Mouse (Mus musculus) ES-E14 (cell line): ENCODE data around the gene Wdfy2. TPM values are rescaled to one million over a fixed set of nuclear protein-coding genes. Genes with fewer than 3 reads are reported as not detected.

Experiments
- DNase-seq: peaks from one replicate; pipeline ENCODE4 v3.0.0-alpha.2; 2013; ENCODE audit warnings: low read depth, low spot score
- H3K27ac ChIP-seq: 2 replicates; pipeline ENCODE4 v1.5.1; 2012; ENCODE audit warnings: low read depth, mild to moderate bottlenecking, low read length, moderate library complexity, mixed read lengths; ENCODE audit not compliant: poor library complexity, insufficient read depth, severe bottlenecking
- H3K36me3 ChIP-seq: 2 replicates; pipeline ENCODE4 v1.6.1; 2012; ENCODE audit warnings: mild to moderate bottlenecking, low read length, moderate library complexity, mixed read lengths; ENCODE audit not compliant: control insufficient read depth, poor library complexity, insufficient read depth, severe bottlenecking
- H3K4me1 ChIP-seq, 2 experiments: fragments of 150-350 bp in 1 of 2; sonication (generic) in 1 of 2; 2 replicates each; pipeline ENCODE4 v1.6.1; 2012; ENCODE audit warnings: low read length in 2 of 2, mild to moderate bottlenecking in 1 of 2, mixed read lengths in 1 of 2; ENCODE audit not compliant: control insufficient read depth in 2 of 2, insufficient read depth in 2 of 2, poor library complexity in 1 of 2
- H3K4me3 ChIP-seq, 2 experiments: fragments of 150-350 bp in 1 of 2; sonication (generic) in 1 of 2; 2 replicates each; pipeline ENCODE4 v1.5.1; 2012; ENCODE audit warnings: low read length in 2 of 2, low read depth in 1 of 2, mild to moderate bottlenecking in 1 of 2, mixed read lengths in 1 of 2; ENCODE audit not compliant: insufficient read depth in 1 of 2, poor library complexity in 1 of 2, severe bottlenecking in 1 of 2
- H3K9ac ChIP-seq: 2 replicates; pipeline ENCODE4 v1.6.1; 2012; ENCODE audit warnings: low read depth, mild to moderate bottlenecking, low read length, mixed read lengths; ENCODE audit not compliant: poor library complexity, insufficient read depth, severe bottlenecking
- H3K9me3 ChIP-seq: fragments of 150-350 bp; sonication (generic); 2 replicates; pipeline ENCODE4 v1.6.1; 2012; ENCODE audit warnings: low read depth, mild to moderate bottlenecking, low read length; ENCODE audit not compliant: control insufficient read depth, insufficient read depth
- CHD2 ChIP-seq: IDR thresholded peaks from 2 replicates; pipeline ENCODE4 v1.6.1; 2014; ENCODE audit warnings: mild to moderate bottlenecking, low read depth, low read length, inconsistent platforms
- HCFC1 ChIP-seq: IDR thresholded peaks from 2 replicates; pipeline ENCODE4 v1.6.1; 2012; ENCODE audit warnings: low read length, inconsistent platforms, borderline replicate concordance; ENCODE audit not compliant: insufficient read depth
- MAFK ChIP-seq: IDR thresholded peaks from 2 replicates; pipeline ENCODE4 v1.6.1; 2014; ENCODE audit warnings: mild to moderate bottlenecking, low read depth, low read length, inconsistent platforms; ENCODE audit not compliant: insufficient read depth
- ZC3H11A ChIP-seq: IDR thresholded peaks from 2 replicates; pipeline ENCODE4 v1.6.1; 2012; ENCODE audit warnings: low read depth, mild to moderate bottlenecking, inconsistent platforms, low read length, borderline replicate concordance
- ZNF384 ChIP-seq: IDR thresholded peaks from 2 replicates; pipeline ENCODE4 v1.6.1; 2012; ENCODE audit warnings: low read depth, low read length, inconsistent platforms
- in situ Hi-C, 2 experiments: fragments of 600-800 bp; cut with MboI; formaldehyde crosslinking; loops; one replicate each; pipeline ENCODE4 v1.15.1; 2025; ENCODE audit warnings: low sequenced_read_pairs in 2 of 2, inconsistent platforms in 1 of 2; ENCODE audit not compliant: unreplicated experiment in 2 of 2
- total RNA-seq: library from RNA; depleted of rRNA; stranded (reverse); fragments of 300-350 nt; gene quantifications from 2 replicates; pipeline ENCODE4 v1.2.3, GENCODE M21; 2012

The Wdfy2 gene
- total RNA-seq, 1 experiment, result 7.0 TPM

- Histone ChIP-seq H3K4me1 (peaks cover 0 to 4% of the 10 kb centered on the region in 2 experiments; a peak in 2 of 4 replicates), H3K27ac (no peak overlapping the region), H3K9ac (no peak overlapping the region), H3K9me3 (no peaks in the 10 kb centered on the region), H3K4me3 (no peak overlapping the region), H3K36me3 (no peaks in the 10 kb centered on the region)
- no peak for DNase-seq
- TF ChIP-seq CHD2 (no peak), HCFC1 (no peak), MAFK (no peak), ZC3H11A (no peak), ZNF384 (no peak)
- in situ Hi-C loops, result no loop called here
Measured at GRCm38 (mm10) chr14:62878076-62878475, 40.6 kb downstream of the Wdfy2 start.

GRCm38 (mm10) chr14:62878634-62879430 lies 41.4 kb downstream of the Wdfy2 start:
- TF ChIP-seq ZNF384 (no peak), CHD2 (no peak), MAFK (no peak), ZC3H11A (no peak), HCFC1 (no peak)
- Histone ChIP-seq H3K36me3 (no peaks in the 10 kb centered on the region), H3K4me3 (no peak overlapping the region), H3K9ac (no peak overlapping the region), H3K4me1 (peaks cover 0 to 4% of the 10 kb centered on the region in 2 experiments; a peak in 2 of 4 replicates), H3K9me3 (no peaks in the 10 kb centered on the region), H3K27ac (no peak overlapping the region)
- no peak for DNase-seq
- in situ Hi-C loops, result no loop called here

GRCm38 (mm10) chr14:62879497-62879896 lies 42.0 kb downstream of the Wdfy2 start:
- H3K36me3 ChIP-seq, result no peaks in the 10 kb centered on the region
- H3K27ac ChIP-seq, result no peak overlapping the region
- in situ Hi-C loops, result no loop called here
- peak overlapping the region; percentile 46; the same call in 1 of the 2 replicates for H3K9ac ChIP-seq
- no peaks in the 10 kb centered on the region for H3K9me3 ChIP-seq
- peaks cover 0 to 4% of the 10 kb centered on the region in 2 experiments; a peak in 2 of 4 replicates for H3K4me1 ChIP-seq
- no peak overlapping the region for H3K4me3 ChIP-seq
- no peak for DNase-seq
- TF ChIP-seq CHD2 (no peak), ZNF384 (no peak), HCFC1 (no peak), MAFK (peak; percentile 63), ZC3H11A (no peak)

- TF ChIP-seq ZNF384 (peak; percentile 41; the same call in 1 of the 2 replicates), MAFK (no peak)
- no peak for DNase-seq
- Histone ChIP-seq H3K4me3 (no peak overlapping the region), H3K36me3 (no peaks in the 10 kb centered on the region), H3K4me1 (peaks cover 0 to 4% of the 10 kb centered on the region in 2 experiments; a peak in 2 of 4 replicates), H3K9ac (no peak overlapping the region), H3K9me3 (no peaks in the 10 kb centered on the region), H3K27ac (no peak overlapping the region)
- in situ Hi-C loops, result no loop called here
Measured at GRCm38 (mm10) chr14:62880084-62880851, 42.8 kb downstream of the Wdfy2 start.
